Mouse (Mus musculus): Measurements from ENCODE around the gene Aco2.

DNA sequence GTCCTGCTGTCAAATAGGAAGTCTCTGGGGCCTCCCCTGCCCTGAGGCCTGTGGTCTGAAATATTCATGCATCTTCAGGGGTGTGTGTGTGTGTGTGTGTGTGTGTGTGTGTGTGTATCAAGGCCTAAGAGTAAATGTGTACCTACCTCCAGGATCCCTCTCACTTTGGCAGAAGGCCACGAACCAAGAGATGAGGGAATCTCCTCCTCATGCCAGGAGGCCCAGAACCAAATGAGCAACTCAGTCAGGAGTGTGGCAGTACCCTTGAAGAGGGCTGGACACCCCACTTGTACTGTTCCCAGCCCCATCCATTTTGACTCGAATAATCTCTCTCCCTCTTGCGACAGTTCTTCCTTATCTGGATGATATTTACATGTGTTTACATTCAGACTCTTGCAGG, 39.9 kb upstream of the Aco2 start:
- no peak for TF ChIP-seq CTCF (IDR thresholded peaks at IDR 0.05; ENCODE audit: low read depth)
- TF ChIP-seq EP300 (IDR thresholded peaks at IDR 0.05; ENCODE audit: low read depth): no peak

All from liver, embryonic 14.5 days (tissue).